Mouse (Mus musculus): ENCODE data around the gene Lama4. TPM values are rescaled to one million over a fixed set of nuclear protein-coding genes. Genes with fewer than 3 reads are reported as not detected.

The Lama4 gene
- polyA plus RNA-seq, 1 experiment: 6.3 TPM

DNA sequence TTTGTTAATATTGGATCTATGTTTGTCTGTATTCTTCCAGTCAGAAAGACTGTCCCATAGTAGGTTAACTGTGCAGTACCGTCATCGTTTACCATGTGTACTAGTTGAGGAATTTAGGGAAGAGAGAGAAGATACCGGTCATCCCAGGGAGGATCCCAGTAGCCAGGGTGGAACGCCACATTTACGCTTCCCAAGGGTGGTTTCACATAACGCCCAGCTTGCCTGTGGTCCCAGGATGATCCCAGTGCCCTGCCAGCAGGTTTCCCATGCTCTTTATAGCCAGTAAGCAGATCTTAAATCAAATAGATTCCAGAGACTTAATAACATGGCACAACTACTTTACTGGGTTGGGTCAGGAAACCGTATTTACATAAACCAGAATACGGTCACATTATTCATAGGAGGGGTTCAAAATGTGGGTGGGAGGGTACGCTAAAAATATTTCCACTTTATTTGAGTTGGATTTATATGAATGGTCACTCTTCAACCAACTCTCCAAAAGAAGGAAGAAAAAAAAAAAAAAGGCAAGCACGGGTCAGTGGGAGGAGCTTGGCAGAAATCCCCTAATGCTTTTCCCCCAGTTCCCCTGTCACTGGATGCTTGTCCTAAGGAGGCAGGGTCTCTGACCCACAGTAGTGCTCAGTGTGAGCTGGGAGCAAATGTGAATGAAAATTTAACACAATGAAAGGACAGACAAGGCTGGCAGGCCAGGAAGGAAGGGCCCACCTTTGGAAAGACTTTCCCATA, 3.2 kb downstream of the Lama4 start:
- Histone ChIP-seq H3K27ac (ENCODE audit: insufficient read depth, low read length) (no peak overlapping the region), H3K4me3 (ENCODE audit: insufficient read depth, low read length) (peak overlapping the region; percentile 12; the same call in 1 of the 2 replicates), H3K4me1 (ENCODE audit: control insufficient read depth, insufficient read depth, low read length) (no peaks in the 10 kb centered on the region)
- TF ChIP-seq POLR2A (IDR thresholded peaks at IDR 0.05; ENCODE audit: extremely low read depth, insufficient read depth, low read length) (no peak), CTCF (IDR thresholded peaks at IDR 0.05; ENCODE audit: extremely low read depth, insufficient read depth, low read length) (no peak)

GRCm38 (mm10) chr10:38969543-38969942, 4.2 kb downstream of the Lama4 start:
- Histone ChIP-seq H3K27ac (ENCODE audit: insufficient read depth, low read length) (no peak overlapping the region), H3K4me1 (ENCODE audit: control insufficient read depth, insufficient read depth, low read length) (no peaks in the 10 kb centered on the region), H3K4me3 (ENCODE audit: insufficient read depth, low read length) (no peak overlapping the region)
- no peak for TF ChIP-seq POLR2A (IDR thresholded peaks at IDR 0.05; ENCODE audit: extremely low read depth, insufficient read depth, low read length)
- no peak for TF ChIP-seq CTCF (IDR thresholded peaks at IDR 0.05; ENCODE audit: extremely low read depth, insufficient read depth, low read length)

- no peak overlapping the region for H3K4me3 ChIP-seq (ENCODE audit: insufficient read depth, low read length)
- TF ChIP-seq POLR2A (IDR thresholded peaks at IDR 0.05; ENCODE audit: extremely low read depth, insufficient read depth, low read length) (no peak), CTCF (IDR thresholded peaks at IDR 0.05; ENCODE audit: extremely low read depth, insufficient read depth, low read length) (no peak)
- no peaks in the 10 kb centered on the region for H3K4me1 ChIP-seq (ENCODE audit: control insufficient read depth, insufficient read depth, low read length)
- no peak overlapping the region for H3K27ac ChIP-seq (ENCODE audit: insufficient read depth, low read length)
Measured at GRCm38 (mm10) chr10:38969975-38970374, 4.7 kb downstream of the Lama4 start.

GRCm38 (mm10) chr10:38972221-38972946, 7.1 kb downstream of the Lama4 start:
- no peak overlapping the region for H3K27ac ChIP-seq (ENCODE audit: insufficient read depth, low read length)
- H3K4me3 ChIP-seq (ENCODE audit: insufficient read depth, low read length): no peak overlapping the region
- no peak for TF ChIP-seq CTCF (IDR thresholded peaks at IDR 0.05; ENCODE audit: extremely low read depth, insufficient read depth, low read length)
- no peaks in the 10 kb centered on the region for H3K4me1 ChIP-seq (ENCODE audit: control insufficient read depth, insufficient read depth, low read length)

GRCm38 (mm10) chr10:38973016-38973415, 7.7 kb downstream of the Lama4 start:
- TF ChIP-seq CTCF (IDR thresholded peaks at IDR 0.05; ENCODE audit: extremely low read depth, insufficient read depth, low read length): no peak
- no peak for TF ChIP-seq POLR2A (IDR thresholded peaks at IDR 0.05; ENCODE audit: extremely low read depth, insufficient read depth, low read length)
- Histone ChIP-seq H3K4me3 (ENCODE audit: insufficient read depth, low read length) (no peak overlapping the region), H3K4me1 (ENCODE audit: control insufficient read depth, insufficient read depth, low read length) (no peaks in the 10 kb centered on the region)

GRCm38 (mm10) chr10:38978195-38978594, 12.9 kb downstream of the Lama4 start:
- Histone ChIP-seq H3K4me1 (ENCODE audit: control insufficient read depth, insufficient read depth, low read length) (no peaks in the 10 kb centered on the region), H3K27ac (ENCODE audit: insufficient read depth, low read length) (no peak overlapping the region), H3K4me3 (ENCODE audit: insufficient read depth, low read length) (no peak overlapping the region)
- TF ChIP-seq CTCF (IDR thresholded peaks at IDR 0.05; ENCODE audit: extremely low read depth, insufficient read depth, low read length) (no peak), POLR2A (IDR thresholded peaks at IDR 0.05; ENCODE audit: extremely low read depth, insufficient read depth, low read length) (no peak)

More at GRCm38 (mm10) chr10:38973016-38973415, 7.7 kb downstream of the Lama4 start:
- H3K27ac ChIP-seq (ENCODE audit: insufficient read depth, low read length): no peak overlapping the region

- H3K4me1 ChIP-seq (ENCODE audit: control insufficient read depth, insufficient read depth, low read length): no peaks in the 10 kb centered on the region; the same call in 1 of the 2 replicates
- no peak for TF ChIP-seq CTCF (IDR thresholded peaks at IDR 0.05; ENCODE audit: extremely low read depth, insufficient read depth, low read length)
- no peak for TF ChIP-seq POLR2A (IDR thresholded peaks at IDR 0.05; ENCODE audit: extremely low read depth, insufficient read depth, low read length)
- H3K4me3 ChIP-seq (ENCODE audit: insufficient read depth, low read length): no peak overlapping the region
Measured at GRCm38 (mm10) chr10:38979699-38980098, 14.4 kb downstream of the Lama4 start.

GRCm38 (mm10) chr10:38980980-38981379, 15.7 kb downstream of the Lama4 start:
- Histone ChIP-seq H3K4me1 (ENCODE audit: control insufficient read depth, insufficient read depth, low read length) (no peaks in the 10 kb centered on the region; the same call in 1 of the 2 replicates), H3K27ac (ENCODE audit: insufficient read depth, low read length) (no peak overlapping the region), H3K4me3 (ENCODE audit: insufficient read depth, low read length) (no peak overlapping the region)
- TF ChIP-seq CTCF (IDR thresholded peaks at IDR 0.05; ENCODE audit: extremely low read depth, insufficient read depth, low read length): no peak
- TF ChIP-seq POLR2A (IDR thresholded peaks at IDR 0.05; ENCODE audit: extremely low read depth, insufficient read depth, low read length): no peak

More at GRCm38 (mm10) chr10:38979699-38980098, 14.4 kb downstream of the Lama4 start:
- no peak overlapping the region for H3K27ac ChIP-seq (ENCODE audit: insufficient read depth, low read length)

- H3K27ac ChIP-seq (ENCODE audit: insufficient read depth, low read length): peak overlapping the region; percentile 87
Measured at GRCm38 (mm10) chr10:38984358-38985075, 19.2 kb downstream of the Lama4 start.

More at GRCm38 (mm10) chr10:38984358-38985075, 19.2 kb downstream of the Lama4 start:
- no peaks in the 10 kb centered on the region; the same call in 1 of the 2 replicates for H3K4me1 ChIP-seq (ENCODE audit: control insufficient read depth, insufficient read depth, low read length)
- TF ChIP-seq CTCF (IDR thresholded peaks at IDR 0.05; ENCODE audit: extremely low read depth, insufficient read depth, low read length) (no peak), POLR2A (IDR thresholded peaks at IDR 0.05; ENCODE audit: extremely low read depth, insufficient read depth, low read length) (no peak)
- no peak overlapping the region for H3K4me3 ChIP-seq (ENCODE audit: insufficient read depth, low read length)
